Mouse (Mus musculus) gastrocnemius, postnatal 4 days (tissue): ENCODE data around the gene Mrgprb8. TPM values are rescaled to one million over a fixed set of nuclear protein-coding genes. Genes with fewer than 3 reads are reported as not detected.
"Not testable (repeated sequence)": the region's sequence is repeated elsewhere in the genome, so short reads cannot be mapped to it uniquely, and the experiment has no call there.

ENCODE experiments used
- DNase-seq, 2 experiments: peaks; one replicate each; pipeline ENCODE4 v3.0.0; 2021 to 2022; ENCODE audit warnings: low spot score in 2 of 2, mixed read lengths in 2 of 2
- long read RNA-seq, 2 experiments: library from polyadenylated mRNA; stranded (forward); transcript quantifications; one replicate each; pipeline ENCODE4 v2.0.0; 2021
- total RNA-seq, 2 experiments: library from RNA; stranded (reverse); gene quantifications; 2 replicates each; pipeline ENCODE4 v1.2.3; 2021

Mrgprb8 gene
- total RNA-seq, result under 1 TPM; 0.56 to 0.57 TPM
- long read RNA-seq, experiment 1, result 0 reads
- long read RNA-seq, experiment 2, result 0 reads

DNA sequence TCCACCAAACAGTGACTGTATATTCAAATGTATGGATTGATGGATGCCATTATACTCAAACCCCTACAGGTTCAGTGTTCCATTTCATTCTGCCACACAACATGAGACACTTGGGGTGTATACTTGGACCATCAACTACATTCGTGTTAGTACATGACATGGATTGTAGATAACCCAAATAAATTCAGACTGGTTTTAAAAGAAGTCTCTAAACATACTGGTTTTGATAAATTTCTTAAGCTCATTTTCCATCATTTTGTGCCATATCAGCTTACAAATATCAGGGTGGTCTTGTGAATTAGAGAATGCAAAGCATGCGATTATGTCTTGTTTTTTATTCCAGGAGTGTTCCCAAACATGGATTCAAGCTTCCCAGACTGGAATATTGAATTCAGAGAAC lies at the start of gene Mrgprb8:
TSS of gene Mrgprb8 (plus strand) at position 301 of the 400 bp plus-strand sequence.
- no peak for DNase-seq

GRCm38 (mm10) chr7:48435936-48436335 lies 47.6 kb downstream of the Mrgprb8 start:
- DNase-seq, result not testable (repeated sequence)

DNA sequence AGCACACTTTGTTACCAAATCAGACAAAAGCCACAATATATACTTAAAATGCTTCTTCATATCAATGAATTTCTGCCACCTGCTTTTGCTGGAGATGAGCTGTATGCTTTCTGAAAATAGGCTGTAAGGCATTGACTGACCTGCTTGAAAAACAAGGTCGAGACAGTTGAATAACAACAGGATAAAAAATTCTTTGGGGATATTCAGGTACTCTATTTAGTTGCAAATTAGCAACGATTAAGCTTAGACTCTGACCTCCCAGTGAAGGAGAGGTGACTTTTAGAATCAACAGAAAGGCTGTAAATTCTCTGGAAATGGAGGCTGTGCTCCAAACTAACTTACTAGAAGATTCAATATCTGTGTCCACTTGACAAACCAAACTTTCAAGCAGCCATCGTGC lies 48.3 kb downstream of the Mrgprb8 start:
- DNase-seq, result no peak

Other genes starting within 250 kb of the Mrgprb8 start
- not detected for gene Mrgprb5, start 219.5 kb upstream of the Mrgprb8 start, total RNA-seq
- gene Mrgprb4, start 189.2 kb upstream of the Mrgprb8 start, total RNA-seq, result not detected
- 1 to 10 TPM; 2.3 to 2.7 TPM for gene Mrgprb1, start 67.8 kb downstream of the Mrgprb8 start, total RNA-seq
- under 1 TPM; 0.66 to 0.70 TPM for gene Mrgprx2, start 110.8 kb downstream of the Mrgprb8 start, total RNA-seq
- gene Mrgprb2, start 169.6 kb downstream of the Mrgprb8 start, total RNA-seq, result 1 to 10 TPM; 2.3 TPM